Mouse (Mus musculus): Measurements from ENCODE around the gene Rpl36.

The Rpl36 gene

GRCm38 (mm10) chr17:56613236-56613844 is at the start of gene Rpl36:
Gene Rpl36 (plus strand): TSS chr17:56613416.
- peak; percentile 93 to 96 for DNase-seq (ENCODE audit: low spot score in 2 of 2)

- no peak for DNase-seq (ENCODE audit: low spot score in 2 of 2)
Observed at GRCm38 (mm10) chr17:56566293-56566692, 46.9 kb upstream of the Rpl36 start.

GRCm38 (mm10) chr17:56566918-56567317 is 46.3 kb upstream of the Rpl36 start:
- no peak for DNase-seq (ENCODE audit: low spot score in 2 of 2)

- DNase-seq (ENCODE audit: low spot score in 2 of 2), result no peak
Observed at GRCm38 (mm10) chr17:56567370-56567769, 45.8 kb upstream of the Rpl36 start.

GRCm38 (mm10) chr17:56570287-56570686 is 42.9 kb upstream of the Rpl36 start:
- no peak for DNase-seq (ENCODE audit: low spot score in 2 of 2)

GRCm38 (mm10) chr17:56572154-56572553 is 41.1 kb upstream of the Rpl36 start:
- DNase-seq (ENCODE audit: low spot score in 2 of 2), result no peak

GRCm38 (mm10) chr17:56572939-56573338 is 40.3 kb upstream of the Rpl36 start:
- no peak for DNase-seq (ENCODE audit: low spot score in 2 of 2)

GRCm38 (mm10) chr17:56583071-56583470 is 30.1 kb upstream of the Rpl36 start:
- DNase-seq (ENCODE audit: low spot score in 2 of 2), result no peak

- DNase-seq (ENCODE audit: low spot score in 2 of 2), result peak; percentile 24 to 31
Observed at GRCm38 (mm10) chr17:56583611-56584256, 29.5 kb upstream of the Rpl36 start.

GRCm38 (mm10) chr17:56584257-56585130 is 28.7 kb upstream of the Rpl36 start, which contains the start of the genes Safb2 and Safb:
Gene Safb2 (minus strand): TSS chr17:56584585.
Gene Safb (plus strand): TSS chr17:56584825.
- DNase-seq (ENCODE audit: low spot score in 2 of 2), result peak; percentile 96 to 99

GRCm38 (mm10) chr17:56585171-56585821 is 27.9 kb upstream of the Rpl36 start:
- peak in 1 of 2 experiments; percentile 15 for DNase-seq (ENCODE audit: low spot score in 2 of 2)

- DNase-seq (ENCODE audit: low spot score in 2 of 2), result no peak
Observed at GRCm38 (mm10) chr17:56587773-56588172, 25.4 kb upstream of the Rpl36 start.

- DNase-seq (ENCODE audit: low spot score in 2 of 2), result no peak
Observed at GRCm38 (mm10) chr17:56588921-56589320, 24.3 kb upstream of the Rpl36 start.

- DNase-seq (ENCODE audit: low spot score in 2 of 2), result no peak
Observed at GRCm38 (mm10) chr17:56592553-56592952, 20.7 kb upstream of the Rpl36 start.

- no peak for DNase-seq (ENCODE audit: low spot score in 2 of 2)
Observed at GRCm38 (mm10) chr17:56593527-56594271, 19.5 kb upstream of the Rpl36 start.

GRCm38 (mm10) chr17:56603186-56604069 is 9.8 kb upstream of the Rpl36 start:
- DNase-seq (ENCODE audit: low spot score in 2 of 2), result no peak

- DNase-seq (ENCODE audit: low spot score in 2 of 2), result no peak
Observed at GRCm38 (mm10) chr17:56604070-56604380, 9.2 kb upstream of the Rpl36 start.

GRCm38 (mm10) chr17:56604422-56604821 is 8.8 kb upstream of the Rpl36 start:
- no peak for DNase-seq (ENCODE audit: low spot score in 2 of 2)

GRCm38 (mm10) chr17:56605431-56605830 is 7.8 kb upstream of the Rpl36 start:
- DNase-seq (ENCODE audit: low spot score in 2 of 2), result no peak

- DNase-seq (ENCODE audit: low spot score in 2 of 2), result no peak
Observed at GRCm38 (mm10) chr17:56607521-56608062, 5.6 kb upstream of the Rpl36 start.
